Mouse (Mus musculus) thymus, postnatal 0 days (tissue): ENCODE measurements around the gene Asprv1. TPM values are rescaled to one million over a fixed set of nuclear protein-coding genes. Genes with fewer than 3 reads are reported as not detected.

Experiments
- DNase-seq: peaks from one replicate; pipeline ENCODE4 v3.0.0-alpha.2; 2015; ENCODE audit warnings: low spot score
- polyA plus RNA-seq: library from polyadenylated mRNA; unstranded; fragments of >200 nt; fragmentation: Nextera tagmentation; extraction: Ambion mirVana; gene quantifications from 2 replicates; pipeline ENCODE4 v1.2.1, GENCODE M21; 2015

Asprv1 gene
- polyA plus RNA-seq, 1 experiment from 2014 or later: 9.5 TPM

DNA sequence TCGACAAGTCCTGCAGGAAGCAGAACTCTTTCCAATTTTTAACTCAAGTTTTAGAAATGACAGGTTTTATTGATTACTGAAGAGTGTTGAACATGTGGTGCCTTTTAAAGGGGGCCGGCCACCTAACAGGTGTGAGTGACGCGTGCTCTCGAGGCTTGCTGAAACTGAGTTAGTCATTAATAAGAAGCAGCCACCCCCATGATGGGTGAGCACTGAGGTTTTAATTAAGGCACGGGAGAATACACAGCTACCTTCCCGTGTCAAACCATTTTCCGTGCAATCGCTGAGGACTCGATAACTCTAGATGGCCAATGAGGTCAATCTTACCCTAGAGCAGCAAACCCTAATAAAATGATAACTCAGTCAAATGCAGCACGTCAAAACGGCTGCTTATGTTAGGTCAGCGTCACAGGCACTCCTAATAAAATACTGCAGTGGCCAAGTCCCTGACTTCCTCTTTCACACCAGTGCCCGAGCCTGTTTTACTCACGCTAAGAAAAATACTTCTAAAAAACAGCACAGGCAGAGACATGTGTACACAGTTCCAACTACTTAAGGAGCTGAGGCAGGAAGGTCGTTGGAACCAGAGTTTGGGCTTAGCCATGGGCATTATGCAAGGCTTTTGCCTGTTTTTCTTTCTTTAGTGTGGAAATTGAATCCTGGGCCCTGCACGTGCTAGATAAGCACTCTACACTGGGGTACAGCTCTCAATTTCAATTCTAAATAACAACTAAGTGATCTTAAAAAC is 37.8 kb downstream of the Asprv1 start:
- DNase-seq: no peak

DNA sequence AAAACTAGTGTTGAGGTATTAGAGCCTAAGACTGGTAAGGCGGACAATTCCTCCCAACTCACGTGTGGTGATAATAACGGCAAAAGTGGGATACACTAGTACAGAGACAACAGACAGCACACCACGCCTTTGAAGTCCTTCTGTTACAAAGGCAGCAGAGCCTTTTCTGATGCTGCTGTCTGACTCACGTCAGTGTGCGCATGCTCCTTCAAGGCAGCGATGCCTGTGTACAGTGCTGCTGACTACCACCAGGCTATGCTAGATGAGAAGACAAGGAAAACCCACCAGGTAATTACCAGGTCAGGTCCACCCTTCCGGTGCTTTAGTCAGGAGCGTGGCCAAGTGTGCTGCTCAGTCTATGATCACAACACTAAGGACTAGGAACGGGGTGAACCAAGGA is 39.1 kb downstream of the Asprv1 start:
- no peak for DNase-seq

DNA sequence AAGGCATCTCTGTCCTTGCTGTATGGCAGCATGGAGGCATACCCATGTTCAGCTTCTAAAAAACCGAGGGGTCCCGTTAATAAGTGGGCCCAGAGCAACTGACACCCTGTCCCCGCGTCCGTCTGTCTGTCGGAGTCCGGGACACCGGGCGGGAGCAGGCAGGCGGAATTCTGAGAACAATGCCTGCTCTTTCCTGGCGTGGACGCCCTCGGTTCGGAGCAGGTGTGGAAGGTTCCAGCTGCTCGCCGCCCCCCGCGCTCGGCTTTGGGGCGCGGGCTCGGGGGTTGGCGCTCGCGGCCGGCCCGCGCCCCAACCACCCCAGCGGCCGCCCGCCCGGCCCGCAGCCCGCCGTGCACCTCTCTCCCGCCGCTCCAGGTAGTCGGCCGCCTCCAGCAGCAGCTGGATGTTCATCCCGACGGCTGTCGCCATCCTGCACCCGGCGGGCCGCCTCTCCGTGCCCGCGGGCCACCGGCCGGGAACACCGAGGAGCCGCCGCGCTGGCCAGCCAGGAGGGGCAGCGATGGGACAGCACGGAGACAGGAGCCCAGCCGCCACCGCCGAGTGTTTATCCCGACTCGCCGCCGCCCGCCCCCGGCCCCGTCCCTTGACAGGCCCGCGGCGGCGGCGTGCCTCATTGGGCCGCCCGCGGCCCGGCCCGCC is 40.7 kb downstream of the Asprv1 start, which contains the start of gene Mxd1:
TSS of gene Mxd1 (minus strand) at position 582 of the 660 bp plus-strand sequence.
- no peak for DNase-seq

DNA sequence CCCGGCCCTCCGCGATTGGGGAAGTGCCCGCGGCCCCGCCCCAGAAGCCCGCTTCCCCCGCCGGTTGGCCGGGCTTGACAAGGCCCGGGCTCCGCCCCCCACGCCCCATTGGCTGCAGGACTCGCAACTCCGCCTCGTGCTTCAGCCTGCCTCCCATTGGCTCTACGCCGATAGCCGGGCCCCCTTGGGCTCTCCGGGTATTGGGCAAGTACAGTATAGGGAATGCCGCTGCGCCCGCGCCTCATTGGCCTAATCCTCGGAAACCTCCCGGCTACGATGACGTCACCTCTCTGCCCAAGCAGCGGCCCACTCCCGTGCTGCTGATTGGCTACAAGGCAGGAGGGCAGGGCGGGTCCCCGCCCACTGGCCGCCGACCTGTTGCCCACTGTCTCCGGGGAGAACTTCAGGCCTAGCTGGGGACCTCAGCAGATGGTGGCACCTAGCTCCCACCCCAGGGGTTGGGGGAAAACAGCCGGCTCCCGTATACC is 41.3 kb downstream of the Asprv1 start:
- peak; percentile 100 for DNase-seq

DNA sequence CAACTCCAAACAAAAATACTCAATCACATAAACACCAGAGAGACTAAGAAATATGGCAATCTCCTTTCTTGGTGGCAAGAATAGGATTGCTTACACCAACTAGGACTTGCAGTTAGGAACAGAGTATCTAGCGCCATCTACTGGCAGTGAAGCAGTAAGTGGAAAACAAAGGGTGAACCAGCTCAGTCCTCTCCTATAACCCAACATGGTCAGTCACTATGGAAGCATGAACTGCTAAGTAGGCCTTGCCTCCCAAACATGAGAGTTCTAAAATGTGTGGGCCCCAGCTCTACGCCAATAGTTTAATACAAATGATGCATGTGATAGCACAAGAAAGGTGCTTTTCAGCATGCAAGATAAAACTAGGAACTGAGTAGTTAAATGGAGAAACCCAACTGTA is 42.9 kb downstream of the Asprv1 start:
- peak; percentile 85 for DNase-seq

DNA sequence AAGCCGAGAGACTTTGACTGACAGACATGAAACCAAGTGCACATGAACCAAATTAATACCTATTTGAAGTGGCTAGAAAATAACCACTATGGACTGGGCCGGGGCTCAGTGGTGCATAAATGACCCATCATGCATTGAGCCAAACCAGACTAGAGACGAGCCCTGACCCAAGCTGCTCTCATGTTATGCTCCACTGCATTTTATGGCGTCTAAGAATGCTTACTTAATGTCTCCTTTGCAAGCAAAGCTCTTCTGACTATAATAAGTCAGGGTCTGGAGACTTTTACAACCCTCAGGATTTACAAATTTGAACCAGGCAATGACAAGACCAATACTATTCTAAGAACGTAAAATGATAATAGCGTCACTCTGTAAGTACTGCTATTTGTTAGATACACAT is 50.4 kb downstream of the Asprv1 start:
- no peak for DNase-seq

Other genes with a start within 250 kb of the Asprv1 start
- gene Pcyox1, start 231.0 kb upstream of the Asprv1 start, polyA plus RNA-seq: 28.8 and 32.8 TPM in 2 replicates
- gene Tia1, start 223.9 kb upstream of the Asprv1 start, polyA plus RNA-seq: 170 and 184 TPM in 2 replicates
- 0.25 and 0.31 TPM in 2 replicates for gene Gm44790, start 201.5 kb upstream of the Asprv1 start, polyA plus RNA-seq
- gene C87436, start 189.8 kb upstream of the Asprv1 start, polyA plus RNA-seq: 29.8 and 30.8 TPM in 2 replicates
- gene Pcbp1, start 101.8 kb upstream of the Asprv1 start, polyA plus RNA-seq: 466 and 487 TPM in 2 replicates
- gene Mxd1, start 41.0 kb downstream of the Asprv1 start, polyA plus RNA-seq: 10.0 and 11.2 TPM in 2 replicates
- 149 and 164 TPM in 2 replicates for gene Snrnp27, start 56.4 kb downstream of the Asprv1 start, polyA plus RNA-seq
- gene Gmcl1, start 105.2 kb downstream of the Asprv1 start, polyA plus RNA-seq: 30.6 and 37.0 TPM in 2 replicates
- 33.6 and 34.0 TPM in 2 replicates for gene Anxa4, start 165.4 kb downstream of the Asprv1 start, polyA plus RNA-seq
- 13.6 and 19.0 TPM in 2 replicates for gene Aak1, start 221.4 kb downstream of the Asprv1 start, polyA plus RNA-seq